Mouse (Mus musculus): Measurements from ENCODE around the gene Cmip. TPM values are rescaled to one million over a fixed set of nuclear protein-coding genes. Genes with fewer than 3 reads are reported as not detected.

The Cmip gene
- polyA plus RNA-seq, 1 experiment: 31.0 TPM

GRCm38 (mm10) chr8:117240326-117240725 is 16.5 kb upstream of the Cmip start:
- Histone ChIP-seq H3K27ac (ENCODE audit: insufficient read depth, low read length) (no peak overlapping the region), H3K4me1 (ENCODE audit: control insufficient read depth, insufficient read depth, low read length) (no peaks in the 10 kb centered on the region), H3K4me3 (ENCODE audit: insufficient read depth, low read length) (no peak overlapping the region)
- TF ChIP-seq CTCF (IDR thresholded peaks at IDR 0.05; ENCODE audit: borderline replicate concordance, insufficient read depth, low read length): no peak
- TF ChIP-seq POLR2A (IDR thresholded peaks at IDR 0.05; ENCODE audit: low read depth, low read length): no peak

GRCm38 (mm10) chr8:117240841-117241494 is 15.9 kb upstream of the Cmip start:
- Histone ChIP-seq H3K4me3 (ENCODE audit: insufficient read depth, low read length) (no peak overlapping the region), H3K27ac (ENCODE audit: insufficient read depth, low read length) (no peak overlapping the region), H3K4me1 (ENCODE audit: control insufficient read depth, insufficient read depth, low read length) (no peaks in the 10 kb centered on the region)
- TF ChIP-seq CTCF (IDR thresholded peaks at IDR 0.05; ENCODE audit: borderline replicate concordance, insufficient read depth, low read length): no peak
- TF ChIP-seq POLR2A (IDR thresholded peaks at IDR 0.05; ENCODE audit: low read depth, low read length): no peak

- TF ChIP-seq POLR2A (IDR thresholded peaks at IDR 0.05; ENCODE audit: low read depth, low read length): no peak
- no peak for TF ChIP-seq CTCF (IDR thresholded peaks at IDR 0.05; ENCODE audit: borderline replicate concordance, insufficient read depth, low read length)
- Histone ChIP-seq H3K27ac (ENCODE audit: insufficient read depth, low read length) (no peak overlapping the region), H3K4me3 (ENCODE audit: insufficient read depth, low read length) (no peak overlapping the region), H3K4me1 (ENCODE audit: control insufficient read depth, insufficient read depth, low read length) (no peaks in the 10 kb centered on the region)
These were observed 15.0 kb upstream of the Cmip start for GRCm38 (mm10) chr8:117241848-117242247.

- no peak overlapping the region for H3K4me3 ChIP-seq (ENCODE audit: insufficient read depth, low read length)
- no peak overlapping the region for H3K27ac ChIP-seq (ENCODE audit: insufficient read depth, low read length)
- no peak for TF ChIP-seq POLR2A (IDR thresholded peaks at IDR 0.05; ENCODE audit: low read depth, low read length)
- no peak for TF ChIP-seq CTCF (IDR thresholded peaks at IDR 0.05; ENCODE audit: borderline replicate concordance, insufficient read depth, low read length)
- H3K4me1 ChIP-seq (ENCODE audit: control insufficient read depth, insufficient read depth, low read length): no peaks in the 10 kb centered on the region
These were observed 14.6 kb upstream of the Cmip start for GRCm38 (mm10) chr8:117242286-117242685.

GRCm38 (mm10) chr8:117244601-117245000 is 12.3 kb upstream of the Cmip start:
- no peak overlapping the region for H3K27ac ChIP-seq (ENCODE audit: insufficient read depth, low read length)
- no peak overlapping the region for H3K4me3 ChIP-seq (ENCODE audit: insufficient read depth, low read length)
- no peak for TF ChIP-seq CTCF (IDR thresholded peaks at IDR 0.05; ENCODE audit: borderline replicate concordance, insufficient read depth, low read length)
- TF ChIP-seq POLR2A (IDR thresholded peaks at IDR 0.05; ENCODE audit: low read depth, low read length): no peak
- no peaks in the 10 kb centered on the region for H3K4me1 ChIP-seq (ENCODE audit: control insufficient read depth, insufficient read depth, low read length)

GRCm38 (mm10) chr8:117248341-117248740 is 8.5 kb upstream of the Cmip start:
- no peak for TF ChIP-seq POLR2A (IDR thresholded peaks at IDR 0.05; ENCODE audit: low read depth, low read length)
- H3K4me1 ChIP-seq (ENCODE audit: control insufficient read depth, insufficient read depth, low read length): no peaks in the 10 kb centered on the region
- no peak overlapping the region for H3K4me3 ChIP-seq (ENCODE audit: insufficient read depth, low read length)
- H3K27ac ChIP-seq (ENCODE audit: insufficient read depth, low read length): no peak overlapping the region

GRCm38 (mm10) chr8:117251086-117251681 is 5.7 kb upstream of the Cmip start:
- Histone ChIP-seq H3K27ac (ENCODE audit: insufficient read depth, low read length) (no peak overlapping the region), H3K4me3 (ENCODE audit: insufficient read depth, low read length) (no peak overlapping the region), H3K4me1 (ENCODE audit: control insufficient read depth, insufficient read depth, low read length) (no peaks in the 10 kb centered on the region)
- no peak for TF ChIP-seq POLR2A (IDR thresholded peaks at IDR 0.05; ENCODE audit: low read depth, low read length)

GRCm38 (mm10) chr8:117252650-117253049 is 4.2 kb upstream of the Cmip start:
- no peaks in the 10 kb centered on the region for H3K4me1 ChIP-seq (ENCODE audit: control insufficient read depth, insufficient read depth, low read length)
- no peak overlapping the region for H3K27ac ChIP-seq (ENCODE audit: insufficient read depth, low read length)
- no peak overlapping the region for H3K4me3 ChIP-seq (ENCODE audit: insufficient read depth, low read length)
- no peak for TF ChIP-seq CTCF (IDR thresholded peaks at IDR 0.05; ENCODE audit: borderline replicate concordance, insufficient read depth, low read length)
- no peak for TF ChIP-seq POLR2A (IDR thresholded peaks at IDR 0.05; ENCODE audit: low read depth, low read length)

GRCm38 (mm10) chr8:117253390-117254269 is 3.2 kb upstream of the Cmip start:
- no peak overlapping the region for H3K27ac ChIP-seq (ENCODE audit: insufficient read depth, low read length)
- H3K4me3 ChIP-seq (ENCODE audit: insufficient read depth, low read length): no peak overlapping the region
- H3K4me1 ChIP-seq (ENCODE audit: control insufficient read depth, insufficient read depth, low read length): no peaks in the 10 kb centered on the region
- no peak for TF ChIP-seq CTCF (IDR thresholded peaks at IDR 0.05; ENCODE audit: borderline replicate concordance, insufficient read depth, low read length)
- no peak for TF ChIP-seq POLR2A (IDR thresholded peaks at IDR 0.05; ENCODE audit: low read depth, low read length)

- H3K4me3 ChIP-seq (ENCODE audit: insufficient read depth, low read length): no peak overlapping the region
- H3K4me1 ChIP-seq (ENCODE audit: control insufficient read depth, insufficient read depth, low read length): peaks cover 2% of the 10 kb centered on the region; the same call in 1 of the 2 replicates
- no peak overlapping the region for H3K27ac ChIP-seq (ENCODE audit: insufficient read depth, low read length)
- no peak for TF ChIP-seq CTCF (IDR thresholded peaks at IDR 0.05; ENCODE audit: borderline replicate concordance, insufficient read depth, low read length)
- TF ChIP-seq POLR2A (IDR thresholded peaks at IDR 0.05; ENCODE audit: low read depth, low read length): no peak
These were observed 2.4 kb upstream of the Cmip start for GRCm38 (mm10) chr8:117254496-117254895.
